Mouse (Mus musculus): ENCODE results near the gene Apbb2.

Apbb2 gene

DNA sequence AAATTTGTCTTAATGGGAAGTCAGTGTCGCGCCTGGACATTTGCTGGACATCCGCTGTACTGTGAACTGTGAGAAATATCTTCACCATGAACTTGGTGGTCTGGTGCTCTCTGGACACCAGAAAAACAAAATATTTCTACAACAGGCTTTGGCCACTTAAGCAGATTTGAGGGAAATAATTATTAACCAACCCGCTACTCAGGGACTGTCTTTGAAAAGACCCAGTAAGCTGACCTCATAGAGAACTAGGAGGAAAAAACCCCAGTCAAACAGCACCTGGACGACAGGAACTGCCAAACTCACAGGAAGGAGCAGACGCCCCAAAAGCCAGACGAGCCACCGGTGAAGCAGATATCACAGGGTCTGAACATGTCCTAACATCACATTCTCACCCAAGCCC lies 18.2 kb downstream of the Apbb2 start:
- no peak for DNase-seq

DNA sequence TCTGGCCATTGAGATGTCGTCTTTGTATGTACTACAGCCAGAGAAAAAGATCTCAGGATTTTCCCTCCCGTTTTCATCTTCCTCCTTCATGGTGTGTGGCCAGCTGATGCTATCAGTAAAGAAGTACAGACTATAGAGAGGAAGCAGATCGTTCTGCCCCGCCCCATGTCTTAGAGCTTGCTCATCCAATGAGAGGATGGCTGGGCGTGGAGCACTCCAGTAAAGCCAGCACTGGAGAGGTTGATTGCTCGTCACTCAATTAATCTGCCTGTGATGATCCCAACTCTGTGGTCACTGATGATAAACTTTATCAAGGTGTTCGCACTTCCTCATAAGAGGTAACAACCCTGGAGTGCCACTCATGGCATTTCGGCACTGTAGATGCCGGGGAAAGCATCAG lies 18.7 kb downstream of the Apbb2 start:
- DNase-seq = no peak

- no peak for DNase-seq
These were observed 22.3 kb downstream of the Apbb2 start for GRCm38 (mm10) chr5:66596296-66596695.

GRCm38 (mm10) chr5:66594881-66595280 lies 23.7 kb downstream of the Apbb2 start:
- DNase-seq = no peak

DNA sequence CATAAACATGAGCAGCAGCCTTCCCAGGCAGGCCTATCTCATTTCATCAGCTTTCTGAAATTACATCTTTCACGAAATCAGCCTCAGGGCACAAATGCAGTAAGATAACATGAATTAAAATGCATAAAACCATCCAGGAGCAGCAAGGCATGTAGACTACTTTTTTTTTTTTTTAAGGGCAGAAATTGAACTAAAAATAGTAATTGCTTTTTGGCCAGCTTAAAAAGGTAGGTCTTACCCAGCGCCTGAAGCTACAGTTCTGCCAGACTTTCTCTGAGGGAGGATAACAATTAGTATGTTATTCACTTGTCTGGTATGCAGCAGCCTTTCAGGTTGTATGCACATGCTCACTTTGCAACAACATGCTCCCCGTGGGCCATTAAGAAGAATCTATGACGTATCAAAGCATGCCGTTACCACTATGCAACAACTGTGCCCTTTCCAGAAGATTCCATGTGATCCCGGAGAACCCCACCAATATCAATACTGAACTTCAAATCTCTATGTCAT lies 32.3 kb downstream of the Apbb2 start:
- DNase-seq = no peak

DNA sequence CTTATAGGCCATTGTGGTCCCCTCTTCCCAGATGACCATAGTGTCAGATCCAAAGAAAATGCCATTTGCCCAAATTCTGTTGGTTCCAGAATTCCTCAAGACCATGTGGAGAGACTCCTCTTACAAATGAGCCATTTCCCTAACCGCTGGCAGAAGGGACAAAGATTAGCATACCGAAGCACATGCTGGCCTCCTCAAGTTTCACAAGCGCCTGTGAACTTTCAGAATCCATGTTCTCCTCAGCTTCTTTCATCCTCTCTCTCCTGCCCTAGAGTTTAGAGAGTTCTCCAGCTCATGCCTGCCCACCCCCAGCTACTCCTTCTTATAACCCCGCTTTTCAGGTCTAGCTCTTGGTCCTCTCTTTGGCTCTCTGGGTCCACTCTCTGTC lies 35.6 kb downstream of the Apbb2 start:
- DNase-seq = no peak

DNA sequence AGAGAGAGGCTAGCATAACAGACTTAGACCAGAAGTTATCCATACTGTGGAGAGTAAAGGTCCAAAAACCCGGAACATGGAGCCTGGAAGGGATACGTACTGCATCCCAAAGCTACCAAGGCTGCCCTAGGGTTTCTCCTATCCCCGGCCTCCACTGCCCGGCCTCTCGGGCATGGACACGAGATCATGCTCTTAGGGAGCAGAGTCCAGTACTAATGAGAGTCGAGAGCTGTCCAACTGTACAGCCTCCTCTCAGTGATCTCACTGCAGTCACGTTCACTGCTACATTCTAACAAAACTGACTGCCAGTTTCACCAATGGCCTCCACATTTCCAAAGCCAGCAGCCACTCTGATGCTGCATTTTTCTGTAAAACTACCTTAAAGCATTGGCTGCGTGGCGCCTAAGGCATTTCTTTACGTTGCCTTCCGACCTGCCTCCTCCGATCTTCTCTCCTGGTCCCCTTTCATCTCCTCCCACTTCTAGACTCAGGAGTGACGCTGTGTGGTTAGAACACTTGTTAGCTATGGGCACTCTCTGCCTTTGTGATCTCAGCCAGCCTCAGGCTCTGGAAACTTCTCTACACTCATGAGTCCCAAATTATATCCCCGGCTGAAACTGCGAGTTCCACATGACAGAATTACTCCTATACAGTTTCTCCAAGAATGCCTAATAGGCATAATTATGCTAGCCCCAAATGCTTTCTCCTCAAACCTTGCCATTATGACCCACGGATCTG lies 36.1 kb downstream of the Apbb2 start:
- DNase-seq = no peak

DNA sequence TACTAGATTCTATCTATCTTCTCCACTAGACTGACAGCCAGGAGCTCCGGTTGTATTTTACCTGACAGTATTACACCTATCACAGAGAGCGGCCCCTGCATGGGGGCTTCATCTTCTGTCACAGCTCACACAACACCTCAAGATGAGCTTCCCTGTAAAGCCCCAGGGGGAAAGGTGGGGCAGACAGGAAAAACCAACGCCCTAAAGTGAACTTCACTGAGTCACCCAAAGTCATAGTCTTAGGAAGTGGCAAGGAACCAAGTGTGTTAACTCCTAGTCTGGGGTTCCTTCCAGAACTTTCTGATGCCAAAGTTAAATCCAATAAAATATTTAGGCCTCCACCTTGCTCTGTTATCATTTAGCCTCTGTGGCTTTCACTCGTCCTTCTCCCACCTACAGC lies 39.5 kb downstream of the Apbb2 start:
- no peak for DNase-seq

DNA sequence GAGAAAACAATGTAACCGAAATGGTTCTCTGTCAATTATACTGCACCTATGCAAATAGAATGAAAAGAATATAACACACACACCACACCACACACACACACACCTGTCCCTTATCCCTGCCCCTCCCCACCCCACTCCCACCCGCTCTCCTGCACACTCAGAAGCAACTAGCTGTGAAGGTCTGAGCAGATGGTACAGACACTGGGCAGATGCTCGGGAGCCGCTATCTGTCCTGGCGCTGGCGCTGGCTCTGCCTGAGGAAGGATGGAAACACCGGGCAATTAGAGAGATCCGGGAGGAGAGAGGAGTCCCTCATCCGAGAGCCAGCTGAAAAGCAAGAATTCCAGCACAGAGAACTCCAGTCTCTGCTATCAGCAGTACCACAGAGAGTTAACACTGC lies 42.3 kb downstream of the Apbb2 start:
- DNase-seq = no peak

DNA sequence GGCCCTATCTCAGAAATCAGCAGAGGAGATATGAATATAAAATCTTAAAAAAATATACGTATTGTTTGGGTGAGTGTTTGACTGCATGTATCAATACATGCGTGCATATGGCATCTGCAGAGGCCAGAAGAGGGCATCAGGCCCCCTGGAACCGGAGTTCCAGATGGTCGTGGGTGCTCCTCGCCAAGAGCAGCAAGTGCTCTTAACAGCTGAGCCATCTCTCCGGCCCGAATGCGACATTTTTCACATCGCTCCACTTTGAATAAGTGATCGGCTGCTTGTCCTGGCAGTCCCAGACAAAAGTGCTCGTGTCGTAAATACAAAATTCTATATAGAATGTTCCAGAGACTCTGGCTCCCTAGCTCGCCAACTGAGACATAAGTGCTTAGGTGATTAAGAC lies 43.4 kb downstream of the Apbb2 start:
- DNase-seq = no peak

GRCm38 (mm10) chr5:66573266-66573665 lies 45.3 kb downstream of the Apbb2 start:
- DNase-seq = no peak

GRCm38 (mm10) chr5:66572086-66572855 lies 46.3 kb downstream of the Apbb2 start:
- no peak for DNase-seq

DNA sequence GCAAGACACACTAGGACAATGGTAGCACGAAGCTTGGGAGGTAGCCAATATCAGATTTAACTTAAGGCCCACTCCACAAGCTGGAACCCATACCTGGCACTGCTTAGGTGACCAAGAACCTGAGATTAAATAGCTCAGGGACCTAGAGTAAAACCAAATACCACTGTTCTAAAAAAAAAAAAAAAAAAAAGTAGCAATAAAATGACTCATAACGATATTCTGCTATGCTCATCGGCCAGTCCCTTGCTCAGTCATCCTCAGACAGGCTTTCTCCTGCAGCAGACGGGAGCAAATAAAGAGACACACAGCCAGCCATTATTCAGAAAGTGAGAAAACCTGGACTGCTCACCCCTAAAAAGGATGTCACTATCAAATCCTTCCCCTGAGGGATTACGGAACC lies 47.9 kb downstream of the Apbb2 start:
- no peak for DNase-seq

GRCm38 (mm10) chr5:66569141-66569801 lies 49.3 kb downstream of the Apbb2 start:
- no peak for DNase-seq

GRCm38 (mm10) chr5:66568002-66568401 lies 50.6 kb downstream of the Apbb2 start:
- no peak for DNase-seq

DNA sequence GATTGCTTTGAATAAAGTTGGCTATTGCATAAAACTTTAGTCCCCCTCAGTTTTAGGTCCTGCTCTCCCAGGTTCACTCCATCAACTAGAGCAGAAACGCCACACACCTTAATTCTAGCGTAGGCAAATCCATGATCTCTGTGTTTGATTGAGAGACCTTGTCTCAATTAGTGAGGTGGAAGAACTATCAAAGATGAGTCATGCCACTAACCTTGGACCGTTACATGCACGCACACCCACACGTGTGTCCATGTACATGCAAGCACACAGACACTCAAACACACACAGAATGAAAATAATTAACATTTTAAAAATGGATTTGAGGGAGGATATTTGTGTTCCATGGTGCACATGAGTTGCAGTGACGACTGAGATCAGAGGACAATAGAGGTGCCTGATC lies 51.2 kb downstream of the Apbb2 start:
- DNase-seq = no peak

DNA sequence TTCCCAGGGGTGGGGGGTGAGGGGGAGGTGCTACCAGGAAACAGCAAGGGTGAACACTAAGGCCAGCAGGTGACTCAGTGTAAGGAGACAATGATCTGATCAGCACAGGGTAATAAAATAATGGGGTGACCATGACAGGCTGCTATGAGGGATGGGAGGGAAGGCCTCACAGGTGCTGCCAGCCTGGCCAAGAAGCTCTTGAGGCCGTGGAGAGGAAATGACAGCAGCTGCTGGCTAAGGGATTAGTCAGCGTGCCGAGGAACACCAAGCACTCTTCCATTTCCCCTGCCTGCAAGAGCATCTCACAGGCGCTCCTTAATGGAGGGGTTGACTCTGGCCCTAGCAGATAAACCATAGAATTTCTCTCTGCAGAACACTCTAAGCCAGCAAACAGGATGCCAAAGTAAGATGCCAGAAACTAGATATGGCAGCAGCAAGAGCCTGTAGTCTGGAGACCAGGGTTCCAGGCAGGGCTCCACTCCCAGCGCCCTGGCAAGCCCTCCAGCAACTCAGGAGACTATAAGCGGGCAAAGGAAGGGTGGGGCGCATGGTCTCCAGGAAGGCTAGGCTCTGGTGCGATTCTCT lies 58.9 kb downstream of the Apbb2 start:
- DNase-seq = no peak

DNA sequence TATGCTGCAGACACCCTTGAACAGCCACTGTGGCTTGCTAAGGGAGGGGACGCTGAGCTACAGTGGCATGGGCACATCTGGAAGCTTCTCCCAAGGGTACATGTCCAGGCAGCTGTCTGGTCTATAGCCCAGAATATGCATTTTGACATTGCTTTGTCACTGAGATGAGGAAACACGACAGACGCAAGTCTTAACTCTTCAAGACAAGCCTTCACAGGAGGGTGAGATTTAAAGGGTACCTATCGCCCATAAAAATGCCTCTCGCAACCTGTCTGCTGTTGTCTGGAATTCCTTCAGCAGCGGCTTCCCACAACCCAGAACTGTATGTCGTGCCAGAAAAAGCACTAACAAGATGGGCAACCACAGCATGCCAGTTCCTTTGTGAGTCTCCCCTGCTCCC lies 60.5 kb downstream of the Apbb2 start:
- no peak for DNase-seq

- no peak for DNase-seq
These were observed 64.7 kb downstream of the Apbb2 start for GRCm38 (mm10) chr5:66553933-66554332.

DNA sequence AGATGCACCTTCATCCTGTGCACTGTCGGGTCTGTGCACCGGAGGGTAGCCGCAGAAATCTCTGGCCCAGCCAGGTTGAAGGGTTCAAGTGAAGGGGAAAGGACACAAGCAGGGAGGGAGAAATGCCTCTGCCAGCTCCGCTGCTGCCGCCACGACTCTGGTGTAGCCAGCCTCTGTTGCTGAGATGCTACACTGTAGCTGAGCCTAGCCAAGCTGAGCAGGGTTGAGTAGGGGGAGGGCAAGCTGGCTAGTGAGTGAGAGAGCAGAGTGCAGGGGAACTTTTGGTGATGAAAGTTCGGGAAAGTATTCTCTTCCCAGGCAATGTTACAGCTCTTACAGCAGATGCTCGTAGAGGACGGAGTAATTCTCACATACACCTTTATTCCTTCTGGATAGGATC lies 66.3 kb downstream of the Apbb2 start:
- DNase-seq = no peak

DNA sequence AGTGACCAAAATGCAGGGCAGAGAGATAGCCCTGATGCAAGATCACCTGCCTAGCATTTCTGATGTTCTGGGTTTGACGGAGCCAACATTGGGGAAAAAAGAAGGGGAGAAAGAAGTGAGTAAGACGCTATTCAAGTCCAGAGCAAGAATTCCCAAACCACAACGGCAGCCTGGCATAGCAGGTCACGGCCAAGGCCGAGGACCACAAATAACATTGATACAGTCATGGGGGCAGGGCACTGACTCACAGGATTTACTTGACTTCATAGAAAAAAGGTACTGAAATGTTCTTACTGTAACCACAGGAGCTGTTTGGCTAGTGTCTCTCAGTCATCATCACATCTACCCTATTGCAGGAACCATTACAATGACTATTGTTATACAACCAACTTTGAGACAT lies 68.3 kb downstream of the Apbb2 start:
- DNase-seq = no peak

GRCm38 (mm10) chr5:66549691-66550090 lies 68.9 kb downstream of the Apbb2 start:
- no peak for DNase-seq

GRCm38 (mm10) chr5:66546969-66547511 lies 71.5 kb downstream of the Apbb2 start:
- DNase-seq = no peak

All from right cerebral cortex, postnatal 4 days (tissue).